Mouse (Mus musculus): ENCODE measurements around the gene Setx. TPM values are rescaled to one million over a fixed set of nuclear protein-coding genes. Genes with fewer than 3 reads are reported as not detected.

Setx gene
- polyA plus RNA-seq, 1 experiment from 2014 or later: 14.0 TPM

DNA sequence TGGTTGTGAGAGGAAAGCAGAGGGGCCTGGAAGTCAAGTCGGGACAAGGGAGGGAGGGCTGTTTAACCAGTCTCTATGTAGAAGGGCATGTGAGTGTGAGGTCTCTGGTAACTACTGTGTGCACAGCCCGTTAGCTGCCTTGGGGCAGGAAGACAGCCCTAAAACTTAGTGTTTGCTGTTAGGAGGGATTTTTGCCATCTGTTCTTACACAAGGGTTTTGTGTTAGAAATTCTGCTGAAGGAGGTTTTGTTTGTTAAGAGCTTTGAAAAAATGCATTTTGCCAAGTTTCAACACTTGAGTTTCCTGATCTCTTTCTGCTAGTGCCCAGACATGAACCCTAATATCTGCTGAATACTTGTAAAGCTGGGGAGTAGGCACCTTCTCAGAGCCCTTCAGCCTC, 57.1 kb downstream of the Setx start:
- no peak for DNase-seq (ENCODE audit: low spot score)
- no peak overlapping the region for H3K27ac ChIP-seq (replicated peaks)
- WGBS: 89% methylated on average over 2 of the region's 2 CpGs
- no peaks in the 10 kb centered on the region for H3K9me3 ChIP-seq
- peaks cover 62% of the 10 kb centered on the region for H3K36me3 ChIP-seq (replicated peaks)
- H3K4me3 ChIP-seq: no peak overlapping the region
- peaks cover under 1% of the 10 kb centered on the region; the same call in 1 of the 2 replicates for H3K4me1 ChIP-seq
- H3K27me3 ChIP-seq (replicated peaks; ENCODE audit: low read depth, poor library complexity, severe bottlenecking): no peaks in the 10 kb centered on the region

GRCm38 (mm10) chr2:29183266-29183924, 59.4 kb downstream of the Setx start:
- H3K36me3 ChIP-seq (replicated peaks): peaks cover 39% of the 10 kb centered on the region
- H3K4me3 ChIP-seq: no peak overlapping the region
- 84% methylated on average over 6 of the region's 6 CpGs for WGBS
- H3K27me3 ChIP-seq (replicated peaks; ENCODE audit: low read depth, poor library complexity, severe bottlenecking): no peaks in the 10 kb centered on the region
- H3K27ac ChIP-seq (replicated peaks): no peak overlapping the region
- peaks cover 4% of the 10 kb centered on the region; the same call in 1 of the 2 replicates for H3K4me1 ChIP-seq
- H3K9me3 ChIP-seq: no peaks in the 10 kb centered on the region
- DNase-seq (ENCODE audit: low spot score): no peak

- no peak overlapping the region for H3K4me3 ChIP-seq
- 46% methylated on average over 6 of the region's 6 CpGs for WGBS
- no peak for DNase-seq (ENCODE audit: low spot score)
Measured at GRCm38 (mm10) chr2:29186209-29186608, 62.2 kb downstream of the Setx start.

GRCm38 (mm10) chr2:29190392-29190791, 66.4 kb downstream of the Setx start:
- Histone ChIP-seq H3K9me3 (no peaks in the 10 kb centered on the region), H3K36me3 (replicated peaks) (no peaks in the 10 kb centered on the region), H3K27me3 (replicated peaks; ENCODE audit: low read depth, poor library complexity, severe bottlenecking) (peaks cover 35% of the 10 kb centered on the region), H3K4me3 (no peak overlapping the region), H3K4me1 (peaks cover 35% of the 10 kb centered on the region), H3K27ac (replicated peaks) (no peak overlapping the region)
- DNase-seq (ENCODE audit: low spot score): no peak
- 86% methylated on average over 7 of the region's 7 CpGs for WGBS

More at GRCm38 (mm10) chr2:29186209-29186608, 62.2 kb downstream of the Setx start:
- peaks cover 7% of the 10 kb centered on the region; the same call in 1 of the 2 replicates for H3K4me1 ChIP-seq
- H3K27ac ChIP-seq (replicated peaks): no peak overlapping the region
- no peaks in the 10 kb centered on the region for H3K27me3 ChIP-seq (replicated peaks; ENCODE audit: low read depth, poor library complexity, severe bottlenecking)
- no peaks in the 10 kb centered on the region for H3K9me3 ChIP-seq
- peaks cover 11% of the 10 kb centered on the region for H3K36me3 ChIP-seq (replicated peaks)

DNA sequence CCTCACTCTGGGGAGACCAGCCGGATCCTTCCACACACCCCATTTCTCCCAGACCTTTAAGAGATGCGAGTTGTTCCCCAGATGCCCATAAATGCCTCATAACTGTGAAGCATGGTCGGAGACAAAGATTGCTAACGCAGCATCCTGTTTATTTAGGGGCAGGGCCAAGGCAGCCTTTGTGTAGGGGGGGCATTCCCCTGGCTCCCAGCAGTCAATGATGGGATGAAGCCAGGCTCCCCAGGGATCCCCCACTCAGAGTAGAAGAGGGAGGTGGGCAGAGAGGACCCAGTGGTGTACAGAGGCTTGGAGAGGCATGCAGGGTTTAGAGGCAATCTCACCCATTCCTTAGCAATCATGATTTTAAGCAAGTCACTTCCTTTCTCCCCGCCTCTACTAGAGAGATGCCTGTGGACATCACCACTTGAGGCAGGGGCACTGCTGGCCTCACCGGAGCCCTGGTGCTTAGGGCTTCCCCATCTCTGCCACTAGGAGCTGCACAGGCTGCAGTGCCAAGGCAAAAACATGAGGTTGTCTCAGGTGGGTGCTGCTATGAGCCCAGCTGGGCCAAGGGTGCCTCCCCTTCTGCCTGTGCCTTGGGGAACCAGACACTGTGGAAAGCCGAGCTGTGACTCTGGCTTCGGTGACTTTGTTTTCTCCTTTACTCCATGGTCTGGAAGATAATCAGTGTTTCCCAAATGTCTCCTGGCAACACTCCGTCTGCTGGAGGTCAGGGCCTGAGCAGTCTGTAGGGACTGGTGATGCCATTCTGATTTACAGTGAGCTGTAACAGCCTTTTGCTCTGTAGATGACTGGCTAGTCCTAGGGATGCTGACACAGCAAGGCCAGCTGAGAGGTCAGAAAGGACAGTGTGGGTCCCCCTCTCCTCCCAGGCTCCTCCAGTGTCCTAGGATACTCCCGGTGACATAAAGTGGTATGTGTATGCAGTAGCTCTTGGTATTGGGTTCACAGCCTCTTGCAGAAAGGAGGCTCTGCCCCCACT, 67.5 kb downstream of the Setx start:
- Histone ChIP-seq H3K27me3 (replicated peaks; ENCODE audit: low read depth, poor library complexity, severe bottlenecking) (peaks cover 46% of the 10 kb centered on the region), H3K36me3 (replicated peaks) (no peaks in the 10 kb centered on the region), H3K9me3 (no peaks in the 10 kb centered on the region), H3K4me3 (no peak overlapping the region), H3K4me1 (peaks cover 39% of the 10 kb centered on the region), H3K27ac (replicated peaks) (no peak overlapping the region)
- 79% methylated on average over 10 of the region's 10 CpGs for WGBS
- DNase-seq (ENCODE audit: low spot score): no peak

DNA sequence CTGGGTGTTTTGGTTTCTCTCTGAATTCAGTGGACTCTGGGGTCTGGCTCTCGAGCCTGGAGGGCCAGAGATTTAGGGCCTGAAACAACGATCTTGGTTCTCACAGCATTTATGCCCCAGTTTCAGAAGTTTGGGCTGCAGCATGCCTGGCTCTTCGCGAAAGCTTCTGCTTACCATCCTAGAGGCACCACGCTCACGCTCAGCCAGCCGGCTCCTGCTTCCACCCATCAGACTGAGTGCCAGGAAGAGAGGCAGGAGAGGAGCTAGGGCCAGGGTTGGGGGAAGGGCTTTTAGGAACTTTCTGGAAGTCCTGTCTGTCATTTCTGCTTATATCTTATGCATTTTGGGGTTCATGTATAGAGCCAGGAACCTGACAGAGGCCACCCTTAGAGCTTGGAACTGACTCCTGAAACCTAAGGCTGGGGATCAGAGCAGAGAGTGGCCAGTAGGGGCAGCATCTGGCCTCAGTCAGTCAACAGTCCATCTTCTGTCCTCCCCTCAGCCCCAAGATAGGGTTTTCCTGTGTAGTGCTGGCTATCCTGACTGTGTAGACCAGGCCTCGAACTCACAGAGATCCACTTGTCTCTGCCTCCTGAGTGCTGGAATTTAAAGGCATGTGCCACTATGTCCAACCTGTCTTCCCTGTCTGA, 68.8 kb downstream of the Setx start:
- Histone ChIP-seq H3K9me3 (no peaks in the 10 kb centered on the region), H3K27me3 (replicated peaks; ENCODE audit: low read depth, poor library complexity, severe bottlenecking) (peaks cover 59% of the 10 kb centered on the region), H3K4me1 (peaks cover 39% of the 10 kb centered on the region), H3K4me3 (no peak overlapping the region), H3K36me3 (replicated peaks) (no peaks in the 10 kb centered on the region), H3K27ac (replicated peaks) (no peak overlapping the region)
- WGBS: 81% methylated on average over 8 of the region's 8 CpGs
- no peak for DNase-seq (ENCODE audit: low spot score)

GRCm38 (mm10) chr2:29193819-29194546, 70.0 kb downstream of the Setx start:
- WGBS: 16% methylated on average over 16 of the region's 16 CpGs
- H3K4me1 ChIP-seq: peaks cover 39% of the 10 kb centered on the region
- H3K27me3 ChIP-seq (replicated peaks; ENCODE audit: low read depth, poor library complexity, severe bottlenecking): peaks cover 71% of the 10 kb centered on the region
- peak overlapping the region; percentile 71 for H3K4me3 ChIP-seq
- DNase-seq (ENCODE audit: low spot score): peak; percentile 33
- no peak overlapping the region for H3K27ac ChIP-seq (replicated peaks)
- no peaks in the 10 kb centered on the region for H3K36me3 ChIP-seq (replicated peaks)
- no peaks in the 10 kb centered on the region for H3K9me3 ChIP-seq

DNA sequence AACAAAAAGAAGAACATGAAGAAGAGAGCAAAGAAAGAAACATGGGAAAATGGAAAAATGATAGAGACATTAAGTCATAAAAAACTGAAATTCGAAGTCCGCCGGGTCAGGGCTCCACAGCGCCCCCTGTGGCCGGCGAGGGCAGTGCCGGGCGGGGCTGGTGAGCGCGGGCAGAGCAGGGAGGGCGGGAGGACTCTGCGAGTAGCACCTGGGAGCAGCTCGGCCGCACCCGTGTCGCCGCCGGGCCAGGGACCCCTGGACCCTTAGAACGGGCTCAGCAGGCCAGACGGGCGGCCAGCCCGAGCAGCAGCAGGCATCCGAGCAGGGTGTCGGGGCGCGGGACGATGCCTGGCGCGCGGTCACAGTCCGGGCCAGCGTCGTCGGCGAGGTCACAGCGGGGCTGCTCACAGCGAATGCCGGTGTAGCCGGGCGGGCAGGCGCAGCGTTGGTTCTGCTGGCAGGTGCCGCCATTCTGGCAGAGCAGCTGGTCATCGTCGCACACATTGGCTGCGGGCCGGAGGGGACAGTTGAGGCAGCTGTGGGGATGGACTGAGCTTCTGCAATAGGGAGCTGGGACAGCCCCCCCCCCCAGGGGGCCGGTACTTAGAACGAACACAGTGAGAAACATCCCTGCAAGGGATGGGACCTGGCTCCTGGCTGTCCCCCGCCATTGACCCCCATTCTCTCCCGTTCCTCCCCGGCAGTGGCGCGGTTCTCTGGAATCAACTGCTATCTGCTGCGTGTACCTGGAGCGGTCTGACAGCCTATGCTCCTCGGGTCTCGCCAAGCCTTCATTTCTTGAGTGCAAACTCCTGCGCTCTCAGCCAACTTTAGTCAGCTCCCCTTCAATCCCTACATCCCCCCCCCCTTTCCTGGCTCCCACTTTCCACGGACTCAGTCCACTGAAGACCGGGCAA, 70.8 kb downstream of the Setx start:
- H3K4me3 ChIP-seq: peak overlapping the region; percentile 71
- no peaks in the 10 kb centered on the region for H3K9me3 ChIP-seq
- peaks cover 74% of the 10 kb centered on the region for H3K27me3 ChIP-seq (replicated peaks; ENCODE audit: low read depth, poor library complexity, severe bottlenecking)
- H3K36me3 ChIP-seq (replicated peaks): no peaks in the 10 kb centered on the region
- H3K4me1 ChIP-seq: peaks cover 39% of the 10 kb centered on the region
- H3K27ac ChIP-seq (replicated peaks): peak overlapping the region; percentile 54
- WGBS: 1% methylated on average over 61 of the region's 61 CpGs
- peak; percentile 90 for DNase-seq (ENCODE audit: low spot score)

DNA sequence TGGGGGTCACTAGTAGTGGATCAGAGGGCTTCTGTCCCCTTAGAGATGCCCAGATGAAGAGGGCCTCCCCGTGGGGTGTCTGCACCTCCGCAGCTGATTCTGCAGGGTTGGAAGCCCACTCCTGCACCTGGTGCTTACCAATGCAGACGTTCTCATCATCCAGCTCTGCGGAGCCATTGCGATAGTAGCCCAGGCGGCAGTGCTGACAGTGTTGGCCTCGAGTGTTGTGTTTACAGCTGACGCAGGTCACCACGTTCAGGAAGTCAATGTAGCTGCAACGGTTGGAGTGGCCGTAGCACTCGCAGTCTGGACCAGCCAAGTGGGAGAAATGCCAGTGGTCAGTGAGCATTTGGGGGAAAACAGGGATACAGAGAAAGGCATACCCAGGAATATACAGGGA, 72.9 kb downstream of the Setx start:
- H3K27ac ChIP-seq (replicated peaks): no peak overlapping the region

GRCm38 (mm10) chr2:29198446-29198845, 74.5 kb downstream of the Setx start:
- peaks cover 74% of the 10 kb centered on the region for H3K27me3 ChIP-seq (replicated peaks; ENCODE audit: low read depth, poor library complexity, severe bottlenecking)
- no peaks in the 10 kb centered on the region for H3K36me3 ChIP-seq (replicated peaks)
- H3K4me3 ChIP-seq: no peak overlapping the region
- no peak overlapping the region for H3K27ac ChIP-seq (replicated peaks)
- no peak for DNase-seq (ENCODE audit: low spot score)
- WGBS: 78% methylated on average over 5 of the region's 5 CpGs
- H3K4me1 ChIP-seq: peaks cover 26% of the 10 kb centered on the region
- no peaks in the 10 kb centered on the region for H3K9me3 ChIP-seq

More for the DNA sequence above, 72.9 kb downstream of the Setx start:
- Histone ChIP-seq H3K36me3 (replicated peaks) (no peaks in the 10 kb centered on the region), H3K27me3 (replicated peaks; ENCODE audit: low read depth, poor library complexity, severe bottlenecking) (peaks cover 75% of the 10 kb centered on the region), H3K4me3 (no peak overlapping the region), H3K4me1 (peaks cover 31% of the 10 kb centered on the region), H3K9me3 (no peaks in the 10 kb centered on the region)
- DNase-seq (ENCODE audit: low spot score): no peak
- WGBS: 69% methylated on average over 12 of the region's 12 CpGs

- Histone ChIP-seq H3K27me3 (replicated peaks; ENCODE audit: low read depth, poor library complexity, severe bottlenecking) (peaks cover 65% of the 10 kb centered on the region), H3K9me3 (no peaks in the 10 kb centered on the region), H3K4me1 (peaks cover 12% of the 10 kb centered on the region), H3K4me3 (no peak overlapping the region), H3K27ac (replicated peaks) (no peak overlapping the region), H3K36me3 (replicated peaks) (no peaks in the 10 kb centered on the region)
- WGBS: 4% methylated on average over 3 of the region's 3 CpGs
- peak; percentile 51 for DNase-seq (ENCODE audit: low spot score)
Measured at GRCm38 (mm10) chr2:29199909-29200308, 75.9 kb downstream of the Setx start.
